Mouse (Mus musculus) liver, adult 2 months (tissue): ENCODE data around the gene Gpr27.

Experiments
- CTCF ChIP-seq: fragments of 200-500 bp; IDR thresholded peaks from 2 replicates; pipeline ENCODE4 v1.5.1; 2011; ENCODE audit warnings: low read depth, low read length, control low read depth
- POLR2A ChIP-seq: fragments of 200-500 bp; IDR thresholded peaks from 2 replicates; pipeline ENCODE4 v1.6.1; 2011; ENCODE audit warnings: low read length, control low read depth; ENCODE audit not compliant: insufficient read depth; ENCODE audit errors: extremely low read depth

DNA sequence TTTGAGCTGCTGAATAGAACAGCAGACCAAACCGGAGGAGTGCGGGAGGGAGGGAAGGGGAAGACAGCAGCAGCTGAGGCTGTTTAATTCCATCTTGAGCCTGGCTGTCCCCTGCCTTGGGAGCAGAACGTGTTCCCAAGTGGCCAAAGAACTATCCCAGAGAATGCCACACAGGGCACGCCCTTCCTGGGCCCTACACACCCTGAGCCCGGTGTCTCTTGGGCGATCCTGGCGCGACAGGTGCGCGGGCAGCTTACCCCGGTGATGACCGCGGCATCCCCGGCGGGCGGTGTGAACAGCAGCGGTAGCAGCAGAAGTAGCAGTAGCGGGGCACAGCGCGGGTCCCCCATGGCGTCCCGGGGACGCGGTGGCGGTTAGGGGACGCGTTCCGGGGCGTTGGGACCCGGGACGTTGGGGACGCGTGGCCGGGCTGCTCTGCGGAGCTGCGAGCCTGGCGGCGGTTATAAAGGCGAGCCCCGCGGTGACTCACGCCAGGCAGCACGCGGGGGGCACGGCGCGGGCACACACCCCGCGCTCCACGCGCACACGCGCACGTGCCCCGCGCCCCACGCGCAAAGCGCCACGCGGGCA is 33.6 kb downstream of the Gpr27 start, which contains the start of gene Prok2:
- no peak for TF ChIP-seq POLR2A
- no peak for TF ChIP-seq CTCF
